Mouse (Mus musculus) ES-Bruce4 (cell line): ENCODE results near the gene Apaf1.

Source experiments
- CTCF ChIP-seq: IDR thresholded peaks from one replicate; pipeline ENCODE4 v1.8.1; 2011; ENCODE audit warnings: low read depth, low read length
- EP300 ChIP-seq: IDR thresholded peaks from 2 replicates; pipeline ENCODE4 v1.6.1; 2011; ENCODE audit warnings: low read depth, low read length; ENCODE audit not compliant: insufficient read depth
- POLR2A ChIP-seq: IDR thresholded peaks from one replicate; pipeline ENCODE4 v1.8.1; 2011; ENCODE audit warnings: low read length; ENCODE audit not compliant: insufficient read depth

GRCm38 (mm10) chr10:91122646-91123045 is 40.1 kb upstream of the Apaf1 start:
- TF ChIP-seq CTCF = no peak
- TF ChIP-seq EP300 = no peak
- no peak for TF ChIP-seq POLR2A
